Mouse (Mus musculus) neural tube, embryonic 15.5 days (tissue): ENCODE measurements around the gene Ly6g6c. TPM values are rescaled to one million over a fixed set of nuclear protein-coding genes. Genes with fewer than 3 reads are reported as not detected.

Experiments
- ATAC-seq: fragments of 200-750 bp; cut with Nextera tagmentation; 2 replicates; pipeline ENCODE4 v1.8.0; 2017; ENCODE audit warnings: mild to moderate bottlenecking, moderate TSS enrichment, moderate library complexity; ENCODE audit not compliant: low FRiP score
- H3K27ac ChIP-seq: fragments of 300-500 bp; sonication (generic); replicated peaks from 2 replicates; pipeline ENCODE4 v1.5.1; 2015; ENCODE audit warnings: mild to moderate bottlenecking, inconsistent platforms
- H3K27me3 ChIP-seq: fragments of 300-500 bp; sonication (generic); replicated peaks from 2 replicates; pipeline ENCODE4 v1.6.1; 2015; ENCODE audit warnings: inconsistent platforms
- H3K36me3 ChIP-seq: fragments of 300-500 bp; sonication (generic); 2 replicates; pipeline ENCODE4 v1.6.1; 2015; ENCODE audit warnings: inconsistent platforms
- H3K4me1 ChIP-seq: fragments of 300-500 bp; sonication (generic); 2 replicates; pipeline ENCODE4 v1.6.1; 2015; ENCODE audit warnings: inconsistent platforms
- H3K4me2 ChIP-seq: fragments of 300-500 bp; sonication (generic); 2 replicates; pipeline ENCODE4 v1.6.1; 2015; ENCODE audit warnings: inconsistent platforms, mild to moderate bottlenecking, moderate library complexity
- H3K4me3 ChIP-seq: fragments of 300-500 bp; sonication (generic); replicated peaks from 2 replicates; pipeline ENCODE4 v1.5.1; 2015; ENCODE audit warnings: mild to moderate bottlenecking, inconsistent platforms
- H3K9ac ChIP-seq: fragments of 300-500 bp; sonication (generic); replicated peaks from 2 replicates; pipeline ENCODE4 v1.6.1; 2015; ENCODE audit warnings: mild to moderate bottlenecking, inconsistent platforms
- H3K9me3 ChIP-seq: fragments of 300-500 bp; sonication (generic); replicated peaks from 2 replicates; pipeline ENCODE4 v1.6.1; 2016; ENCODE audit warnings: inconsistent platforms
- WGBS: fragments of 180-500 bp; shearing (Covaris S2); methylation state at CpG from one replicate; pipeline ENCODE4 v1.1.7; 2015; ENCODE audit warnings: mixed read lengths; 5-methylcytosine and 5-hydroxymethylcytosine counted together
- polyA plus RNA-seq: library from polyadenylated mRNA; unstranded; fragments of >200 nt; fragmentation: Nextera tagmentation; extraction: Ambion mirVana; gene quantifications from 2 replicates; pipeline ENCODE4 v1.2.1, GENCODE M21; 2015

The Ly6g6c gene
- polyA plus RNA-seq, 1 experiment from 2014 or later: not detected

GRCm38 (mm10) chr17:35108097-35108496, 42.9 kb downstream of the Ly6g6c start, which contains the start of gene Ly6g5c:
Gene Ly6g5c, plus strand, starts transcription at chr17:35108279.
- Histone ChIP-seq H3K9ac (no peak within 1 kb of the TSS), H3K4me3 (no peak within 1 kb of the TSS), H3K27me3 (no peaks in the 10 kb centered on the region), H3K36me3 (peaks cover 13% of the 10 kb centered on the region; the same call in 1 of the 2 replicates), H3K4me2 (no peak within 1 kb of the TSS), H3K4me1 (peaks cover 4% of the 10 kb centered on the region; the same call in 1 of the 2 replicates), H3K27ac (no peak within 1 kb of the TSS), H3K9me3 (no peaks in the 10 kb centered on the region)
- 79% methylated on average over 6 of the region's 6 CpGs for WGBS
- no peak for ATAC-seq

- WGBS: 75% methylated on average over 9 of the region's 9 CpGs
- Histone ChIP-seq H3K9me3 (no peaks in the 10 kb centered on the region), H3K9ac (no peak overlapping the region), H3K27me3 (no peaks in the 10 kb centered on the region), H3K4me2 (no peak overlapping the region), H3K36me3 (peaks cover 29% of the 10 kb centered on the region), H3K4me1 (no peaks in the 10 kb centered on the region), H3K4me3 (no peak overlapping the region), H3K27ac (no peak overlapping the region)
- no peak for ATAC-seq
These were observed 46.6 kb downstream of the Ly6g6c start for GRCm38 (mm10) chr17:35111774-35112173.

- 85% methylated on average over 8 of the region's 8 CpGs for WGBS
- Histone ChIP-seq H3K27me3 (no peaks in the 10 kb centered on the region), H3K9ac (no peak within 1 kb of the TSS), H3K27ac (no peak within 1 kb of the TSS), H3K4me3 (no peak within 1 kb of the TSS), H3K36me3 (peaks cover 54% of the 10 kb centered on the region), H3K9me3 (no peaks in the 10 kb centered on the region), H3K4me2 (no peak within 1 kb of the TSS), H3K4me1 (peaks cover 9% of the 10 kb centered on the region)
- ATAC-seq: no peak
These were observed 50.1 kb downstream of the Ly6g6c start, which contains the start of gene Ly6g5b for GRCm38 (mm10) chr17:35115046-35116019. Gene Ly6g5b, minus strand, starts transcription at chr17:35115428.

Other genes with a start within 250 kb of the Ly6g6c start
- 40.0 and 41.6 TPM in 2 replicates for gene Stk19, start 228.4 kb upstream of the Ly6g6c start, polyA plus RNA-seq
- 58.9 and 64.8 TPM in 2 replicates for gene Dxo, start 228.4 kb upstream of the Ly6g6c start, polyA plus RNA-seq
- 56.6 and 57.4 TPM in 2 replicates for gene Skiv2l, start 215.2 kb upstream of the Ly6g6c start, polyA plus RNA-seq
- 77.4 and 77.8 TPM in 2 replicates for gene Nelfe, start 215.0 kb upstream of the Ly6g6c start, polyA plus RNA-seq
- 2.4 and 5.9 TPM in 2 replicates for gene Cfb, start 202.9 kb upstream of the Ly6g6c start, polyA plus RNA-seq
- gene Zbtb12, start 185.9 kb upstream of the Ly6g6c start, polyA plus RNA-seq: 9.6 and 10.6 TPM in 2 replicates
- not detected in 2 replicates for gene Gm20547, start 183.3 kb upstream of the Ly6g6c start, polyA plus RNA-seq
- 1.7 and 4.0 TPM in 2 replicates for gene C2, start 167.1 kb upstream of the Ly6g6c start, polyA plus RNA-seq
- gene Ehmt2, start 166.9 kb upstream of the Ly6g6c start, polyA plus RNA-seq: 80.4 and 81.2 TPM in 2 replicates
- 4.1 TPM in 1 of 2 replicates, not detected in the other for gene Slc44a4, start 150.9 kb upstream of the Ly6g6c start, polyA plus RNA-seq
- 39.1 and 43.5 TPM in 2 replicates for gene Neu1, start 134.1 kb upstream of the Ly6g6c start, polyA plus RNA-seq
- 0.54 and 0.84 TPM in 2 replicates for gene Hspa1b, start 106.2 kb upstream of the Ly6g6c start, polyA plus RNA-seq
- not detected in 2 replicates for gene Gm20481, start 95.5 kb upstream of the Ly6g6c start, polyA plus RNA-seq
- 12.8 and 13.2 TPM in 2 replicates for gene Hspa1a, start 93.2 kb upstream of the Ly6g6c start, polyA plus RNA-seq
- 1.4 and 1.5 TPM in 2 replicates for gene Hspa1l, start 92.7 kb upstream of the Ly6g6c start, polyA plus RNA-seq
- gene Lsm2, start 83.5 kb upstream of the Ly6g6c start, polyA plus RNA-seq: 97.9 and 120 TPM in 2 replicates
- 57.8 and 83.6 TPM in 2 replicates for gene Vars, start 64.4 kb upstream of the Ly6g6c start, polyA plus RNA-seq
- gene Vwa7, start 48.8 kb upstream of the Ly6g6c start, polyA plus RNA-seq: 0.19 and 0.34 TPM in 2 replicates
- gene Sapcd1, start 37.4 kb upstream of the Ly6g6c start, polyA plus RNA-seq: 1.8 and 6.2 TPM in 2 replicates
- gene Msh5, start 18.6 kb upstream of the Ly6g6c start, polyA plus RNA-seq: 2.0 and 3.3 TPM in 2 replicates
- gene Clic1, start 15.4 kb upstream of the Ly6g6c start, polyA plus RNA-seq: 76.6 and 156 TPM in 2 replicates
- 244 and 261 TPM in 2 replicates for gene Ddah2, start 6.4 kb upstream of the Ly6g6c start, polyA plus RNA-seq
- 0.17 and 0.24 TPM in 2 replicates for gene Mpig6b, start 796 bp downstream of the Ly6g6c start, polyA plus RNA-seq
- gene Ly6g6e, start 11.5 kb downstream of the Ly6g6c start, polyA plus RNA-seq: 0.65 and 1.3 TPM in 2 replicates
- 0.74 and 2.8 TPM in 2 replicates for gene Ly6g6d, start 12.7 kb downstream of the Ly6g6c start, polyA plus RNA-seq
- gene Ly6g6f, start 20.2 kb downstream of the Ly6g6c start, polyA plus RNA-seq: 0.32 TPM in 1 of 2 replicates, not detected in the other
- 110 TPM in 2 replicates for gene Abhd16a, start 23.9 kb downstream of the Ly6g6c start, polyA plus RNA-seq
- not detected in 2 replicates for gene Ly6g5c, start 42.9 kb downstream of the Ly6g6c start, polyA plus RNA-seq
- 1.0 and 1.5 TPM in 2 replicates for gene Ly6g5b, start 50.0 kb downstream of the Ly6g6c start, polyA plus RNA-seq
- gene Gpank1, start 56.1 kb downstream of the Ly6g6c start, polyA plus RNA-seq: 22.4 and 22.8 TPM in 2 replicates
- 312 and 350 TPM in 2 replicates for gene Csnk2b, start 56.7 kb downstream of the Ly6g6c start, polyA plus RNA-seq
- 9.5 and 10.6 TPM in 2 replicates for gene D17H6S53E, start 61.0 kb downstream of the Ly6g6c start, polyA plus RNA-seq
- gene Apom, start 66.7 kb downstream of the Ly6g6c start, polyA plus RNA-seq: 0.20 and 0.84 TPM in 2 replicates
- 54.7 and 62.7 TPM in 2 replicates for gene Bag6, start 69.8 kb downstream of the Ly6g6c start, polyA plus RNA-seq
- gene Prrc2a, start 99.5 kb downstream of the Ly6g6c start, polyA plus RNA-seq: 155 TPM in 2 replicates
- gene Aif1, start 110.7 kb downstream of the Ly6g6c start, polyA plus RNA-seq: 12.1 and 12.3 TPM in 2 replicates
- gene Lst1, start 123.1 kb downstream of the Ly6g6c start, polyA plus RNA-seq: 8.3 and 12.1 TPM in 2 replicates
- 0.63 and 7.3 TPM in 2 replicates for gene Ltb, start 129.1 kb downstream of the Ly6g6c start, polyA plus RNA-seq
- 0.09 and 0.28 TPM in 2 replicates for gene Tnf, start 136.6 kb downstream of the Ly6g6c start, polyA plus RNA-seq
- 0.75 and 0.77 TPM in 2 replicates for gene Lta, start 140.0 kb downstream of the Ly6g6c start, polyA plus RNA-seq
- gene Gm16181, start 155.4 kb downstream of the Ly6g6c start, polyA plus RNA-seq: 0.40 TPM in 1 of 2 replicates, not detected in the other
- 116 and 126 TPM in 2 replicates for gene Atp6v1g2, start 168.3 kb downstream of the Ly6g6c start, polyA plus RNA-seq
- 11.2 and 12.1 TPM in 2 replicates for gene Nfkbil1, start 170.4 kb downstream of the Ly6g6c start, polyA plus RNA-seq
- 334 and 376 TPM in 2 replicates for gene Ddx39b, start 176.4 kb downstream of the Ly6g6c start, polyA plus RNA-seq
- gene H2-D1, start 197.3 kb downstream of the Ly6g6c start, polyA plus RNA-seq: 143 and 196 TPM in 2 replicates